21 mouse cellular contexts compared by ENCODE assay signal in the genomic region with DNA sequence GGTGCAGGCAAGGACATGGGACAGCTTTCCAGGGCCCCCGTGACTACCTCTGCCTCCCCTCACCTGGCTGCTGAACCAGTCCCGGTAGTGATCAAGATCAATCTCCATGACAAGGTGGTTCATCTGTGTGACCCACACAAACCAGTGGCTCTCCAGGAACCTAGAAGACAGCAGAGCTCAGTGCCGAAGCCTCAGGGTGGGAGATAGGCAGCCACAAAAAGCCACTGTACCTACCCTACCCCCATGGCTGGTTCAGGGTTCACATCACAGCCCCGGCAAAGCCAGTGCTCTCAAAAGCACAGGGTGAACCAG. TPM values are rescaled to one million over a fixed set of nuclear protein-coding genes. Genes with fewer than 3 reads are reported as not detected.
DNase-seq lines count a peak whose midpoint lies in the region; ATAC-seq and TF ChIP-seq lines count a peak whose summit lies in the region.
"Had no signal": no experiment of that assay in that cellular context is flagged by ENCODE, and none has a peak within 500 bp of the region (broad histone marks: within the 10 kb centered on the region; RNA-seq: fewer than 3 reads in every experiment).

No protein-coding gene starts in this region.

- peaks cover 100% of the 10 kb centered on the region for H3K36me3 ChIP-seq in megakaryocyte, embryonic 14.5 days (replicated peaks; ENCODE audit: low read length)
- H3K36me3 ChIP-seq in intestine, embryonic 16.5 days (ENCODE audit: control insufficient read depth, insufficient read depth, low read length), result peaks cover 31% of the 10 kb centered on the region
- H3K36me3 ChIP-seq in liver, embryonic 13.5 days, result peaks cover 91% of the 10 kb centered on the region
- peaks cover 29% of the 10 kb centered on the region for H3K36me3 ChIP-seq in myocyte (ENCODE audit: control insufficient read depth, insufficient read depth)

- no peaks in the 10 kb centered on the region for H3K79me2 ChIP-seq in myocyte (ENCODE audit: control insufficient read depth, insufficient read depth)

- H3K27ac ChIP-seq in intestine, embryonic 16.5 days (ENCODE audit: low read length), result peak overlapping the region; percentile 64; the same call in 1 of the 2 replicates
- H3K27ac ChIP-seq in liver, embryonic 13.5 days, result peak overlapping the region; percentile 66
- H3K27ac ChIP-seq: embryonic facial prominence, embryonic 10.5 days; forebrain, embryonic 13.5 days; gastrocnemius, adult 2 months; heart, adult 2 months; hindbrain, embryonic 10.5 days; hindbrain, embryonic 14.5 days had no signal

- peaks cover 100% of the 10 kb centered on the region for H3K4me1 ChIP-seq in megakaryocyte, embryonic 14.5 days
- peaks cover 13% of the 10 kb centered on the region for H3K4me1 ChIP-seq in intestine, embryonic 16.5 days (ENCODE audit: control insufficient read depth, insufficient read depth, low read length)
- peaks cover 56% of the 10 kb centered on the region for H3K4me1 ChIP-seq in liver, embryonic 13.5 days (replicated peaks)

- WGBS in intestine, embryonic 16.5 days, result 89% methylated on average over 4 of the region's 4 CpGs
- WGBS in liver, embryonic 13.5 days (ENCODE audit: insufficient replicate concordance), result 59% methylated on average over 4 of the region's 4 CpGs

- H3ac ChIP-seq in myocyte (ENCODE audit: control insufficient read depth, insufficient read length), result no peak overlapping the region

- H3K9ac ChIP-seq in intestine, embryonic 16.5 days (ENCODE audit: low read depth, low read length), result 0 out of 2 replicates have a peak overlapping the region, but pooled peaks have one; percentile 13
- no peak overlapping the region for H3K9ac ChIP-seq in liver, embryonic 13.5 days
- H3K9ac ChIP-seq: forebrain, embryonic 13.5 days; heart, embryonic 12.5 days; hindbrain, embryonic 14.5 days had no signal

- peak overlapping the region; percentile 74 for H3K4me3 ChIP-seq in megakaryocyte, embryonic 14.5 days (replicated peaks)
- H3K4me3 ChIP-seq in intestine, embryonic 16.5 days (ENCODE audit: low read length), result no peak overlapping the region
- no peak overlapping the region for H3K4me3 ChIP-seq in liver, embryonic 13.5 days (replicated peaks)
- no peak overlapping the region for H3K4me3 ChIP-seq in myocyte
- H3K4me3 ChIP-seq: embryonic facial prominence, embryonic 10.5 days; forebrain, embryonic 13.5 days; gastrocnemius, adult 2 months; heart, adult 2 months; heart, embryonic 12.5 days; hindbrain, embryonic 10.5 days had no signal

- no peak for ATAC-seq in megakaryocyte, adult 5-6 weeks (ENCODE audit: poor library complexity, severe bottlenecking)
- peak; percentile 2; the same call in 1 of the 2 replicates for ATAC-seq in intestine, embryonic 16.5 days
- no peak for ATAC-seq in liver, embryonic 13.5 days (ENCODE audit: low read depth)
- ATAC-seq: forebrain, embryonic 13.5 days had no signal

- H3K27me3 ChIP-seq in megakaryocyte, embryonic 14.5 days (replicated peaks), result no peaks in the 10 kb centered on the region
- no peaks in the 10 kb centered on the region for H3K27me3 ChIP-seq in intestine, embryonic 16.5 days (replicated peaks; ENCODE audit: control insufficient read depth, insufficient read depth, low read length)
- H3K27me3 ChIP-seq in liver, embryonic 13.5 days, result no peaks in the 10 kb centered on the region
- no peaks in the 10 kb centered on the region for H3K27me3 ChIP-seq in myocyte (ENCODE audit: control insufficient read depth, insufficient read depth, insufficient read length)
- H3K27me3 ChIP-seq: CH12.LX; forebrain, embryonic 13.5 days; heart, embryonic 12.5 days had no signal

- peaks cover 8% of the 10 kb centered on the region; the same call in 1 of the 2 replicates for H3K9me3 ChIP-seq in megakaryocyte, embryonic 14.5 days
- no peaks in the 10 kb centered on the region for H3K9me3 ChIP-seq in intestine, embryonic 16.5 days (ENCODE audit: control insufficient read depth, low read length)
- no peaks in the 10 kb centered on the region for H3K9me3 ChIP-seq in liver, embryonic 13.5 days (replicated peaks)
- H3K9me3 ChIP-seq: embryonic facial prominence, embryonic 10.5 days; forebrain, embryonic 13.5 days; heart, embryonic 12.5 days; hindbrain, embryonic 10.5 days had no signal

- H3K4me2 ChIP-seq in intestine, embryonic 16.5 days (ENCODE audit: low read depth, low read length), result no peak overlapping the region
- H3K4me2 ChIP-seq in liver, embryonic 13.5 days, result no peak overlapping the region
- H3K4me2 ChIP-seq in myocyte (ENCODE audit: low read depth), result no peak overlapping the region
- H3K4me2 ChIP-seq: forebrain, embryonic 13.5 days; heart, embryonic 12.5 days; hindbrain, embryonic 14.5 days had no signal

- TF ChIP-seq POLR2A in myocyte (IDR thresholded peaks at IDR 0.05; ENCODE audit: insufficient read length, low read depth), result no peak

- DNase-seq in liver, embryonic 13.5 days, result no peak
- no peak for DNase-seq in heart, adult 18-20 months
- DNase-seq in embryo, embryonic 11 days, result no peak
- no peak for DNase-seq in cerebellum, postnatal 14 days
- DNase-seq: adrenal gland, adult 2 months; adrenal gland, postnatal 36 days; cerebellum, adult 2 months; cerebellum, postnatal 25 days; gastrocnemius, adult 2 months; gastrocnemius, postnatal 36 days; heart, adult 2 months had no signal

TF ChIP-seq in myocyte, 11 proteins besides CTCF, POLR2A, EP300 and RAD21:
- TF ChIP-seq TCF3 (IDR thresholded peaks at IDR 0.05; ENCODE audit: insufficient read length, low read depth), result no peak
- no peak for TF ChIP-seq TCF12 (IDR thresholded peaks at IDR 0.05; ENCODE audit: insufficient read depth, poor library complexity, severe bottlenecking)
- no peak for TF ChIP-seq USF1 (IDR thresholded peaks at IDR 0.05; ENCODE audit: low read depth)
- peak; percentile 57 for TF ChIP-seq POLR2AphosphoS2 (IDR thresholded peaks at IDR 0.05; ENCODE audit: insufficient read length, low read depth)

RNA-seq across cellular contexts. Expression of gene Fads3, which starts 24.8 kb away (rescaled TPM):
- polyA plus RNA-seq in megakaryocyte, embryonic 14.5 days (2012; ENCODE audit: insufficient read depth, low replicate concordance), result 3.6 and 19.1 TPM in 2 replicates
- 0.76 and 0.91 TPM in 2 replicates for total RNA-seq in megakaryocyte, adult 5-6 weeks (2015)
- total RNA-seq in megakaryocyte, adult 5-6 weeks (2017), result 1.8 and 1.9 TPM in 2 replicates
- 12.4 and 13.0 TPM in 2 replicates for polyA plus RNA-seq in intestine, embryonic 16.5 days (2015; fragmentation: Nextera tagmentation; extraction: Ambion mirVana)
- polyA plus RNA-seq in liver, embryonic 13.5 days (2015; fragmentation: Nextera tagmentation; extraction: Ambion mirVana), result 5.3 and 7.3 TPM in 2 replicates
- polyA plus RNA-seq in myocyte (2012; fragmentation: generic; extraction: Trizol), result 557 TPM
- 10 to 100 TPM; 31.8 to 34.9 TPM for total RNA-seq in heart, adult 18-20 months (2021)

RNA-seq across cellular contexts. Expression of gene Fads2, which starts 35.4 kb away (rescaled TPM):
- polyA plus RNA-seq in megakaryocyte, embryonic 14.5 days (2012; ENCODE audit: insufficient read depth, low replicate concordance), result 111 and 271 TPM in 2 replicates
- 3.0 and 7.6 TPM in 2 replicates for total RNA-seq in megakaryocyte, adult 5-6 weeks (2015)
- 3.1 and 4.3 TPM in 2 replicates for total RNA-seq in megakaryocyte, adult 5-6 weeks (2017)
- polyA plus RNA-seq in intestine, embryonic 16.5 days (2015; fragmentation: Nextera tagmentation; extraction: Ambion mirVana), result 206 and 216 TPM in 2 replicates
- polyA plus RNA-seq in liver, embryonic 13.5 days (2015; fragmentation: Nextera tagmentation; extraction: Ambion mirVana), result 66.8 and 76.0 TPM in 2 replicates
- 157 TPM for polyA plus RNA-seq in myocyte (2012; fragmentation: generic; extraction: Trizol)
- 1 to 10 TPM; 5.2 to 5.5 TPM for total RNA-seq in heart, adult 18-20 months (2021)

Comparison
In these comparisons a context has a peak if more than half of its experiments do, and no peak if none do; other contexts are left out.
1. RNA of gene Fads3, which starts 24.8 kb away (polyA plus RNA-seq): 557 TPM in myocyte (single experiment); 3.6 to 19.1 TPM in megakaryocyte, embryonic 14.5 days, 12.4 to 13.0 TPM in intestine, embryonic 16.5 days and 5.3 to 7.3 TPM in liver, embryonic 13.5 days; every median in the first group is over 10 times any median in the second.